Mouse (Mus musculus): ENCODE results near the gene Myo15b. TPM values are rescaled to one million over a fixed set of nuclear protein-coding genes. Genes with fewer than 3 reads are reported as not detected.

Gene Myo15b
- polyA plus RNA-seq, 1 experiment from 2014 or later = 0.31 TPM

GRCm38 (mm10) chr11:115813507-115814296, 44.5 kb upstream of the Myo15b start, which contains the start of gene Caskin2:
Gene Caskin2, minus strand, starts transcription at chr11:115813639.
- peak within 1 kb of the TSS; percentile 89 for H3K9ac ChIP-seq (replicated peaks; ENCODE audit: low read length)
- peak; percentile 88 for ATAC-seq (replicated peaks; ENCODE audit: insufficient number of reproducible peaks, low FRiP score, low TSS enrichment, low read depth)
- no peaks in the 10 kb centered on the region for H3K9me3 ChIP-seq (replicated peaks; ENCODE audit: control insufficient read depth, low read length)
- peak within 1 kb of the TSS; percentile 64 for H3K27ac ChIP-seq (replicated peaks; ENCODE audit: low read depth, low read length)
- WGBS = under 1% methylated on average over 43 of the region's 44 CpGs
- H3K4me3 ChIP-seq (ENCODE audit: low read depth, low read length) = peak within 1 kb of the TSS; percentile 96
- no peaks in the 10 kb centered on the region for H3K27me3 ChIP-seq (ENCODE audit: control insufficient read depth, insufficient read depth, low read length)
- H3K4me1 ChIP-seq (ENCODE audit: control insufficient read depth, insufficient read depth, low read length) = peaks cover 7% of the 10 kb centered on the region
- peak within 1 kb of the TSS; percentile 93 for H3K4me2 ChIP-seq (ENCODE audit: low read depth, low read length)
- DNase-seq (ENCODE audit: low spot score) = peak; percentile 98
- H3K36me3 ChIP-seq (replicated peaks; ENCODE audit: control insufficient read depth, insufficient read depth, low read depth, low read length) = no peaks in the 10 kb centered on the region; the same call in 1 of the 2 replicates

DNA sequence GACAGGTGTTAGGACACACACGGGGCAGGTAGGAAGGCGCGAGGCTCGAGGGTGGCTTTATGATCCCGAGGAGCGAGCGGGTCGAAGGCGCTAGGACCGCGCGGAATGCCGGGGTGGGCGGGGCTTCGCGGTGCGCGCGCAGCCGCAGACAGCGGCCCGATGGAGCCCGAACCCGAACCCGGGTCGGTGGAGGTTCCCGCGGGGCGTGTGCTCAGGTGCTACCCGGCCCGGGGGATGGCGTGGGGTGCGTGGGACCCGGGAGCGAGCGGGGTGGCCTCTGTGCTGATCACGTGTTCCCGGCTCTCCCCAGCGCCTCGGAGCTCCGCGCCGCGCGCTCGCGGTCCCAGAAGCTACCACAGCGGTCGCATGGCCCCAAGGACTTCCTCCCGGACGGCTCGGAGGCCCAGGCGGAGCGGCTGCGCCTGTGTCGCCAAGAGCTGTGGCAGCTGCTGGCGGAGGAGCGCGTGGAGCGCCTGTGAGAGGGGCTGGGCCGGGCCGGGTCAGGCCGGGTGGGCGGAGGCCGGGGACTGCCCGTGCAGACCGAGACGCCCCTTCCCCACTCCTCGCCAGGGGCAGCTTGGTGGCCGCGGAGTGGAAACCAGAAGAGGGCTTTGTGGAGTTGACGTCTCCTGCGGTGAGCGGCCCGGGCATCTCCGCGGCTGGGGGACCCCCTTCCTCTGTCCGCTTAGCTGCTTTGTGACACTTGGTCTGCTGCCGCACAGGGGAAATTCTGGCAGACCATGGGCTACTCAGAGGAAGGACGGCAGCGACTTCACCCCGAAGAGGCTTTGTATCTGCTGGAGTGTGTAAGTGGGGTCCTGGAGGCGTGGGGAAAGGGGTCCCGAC, 43.4 kb upstream of the Myo15b start, which contains the start of gene Tsen54:
Gene Tsen54 (plus strand): TSS at position 120 of the 846 bp plus-strand sequence.
- peak within 1 kb of the TSS; percentile 41 for H3K27ac ChIP-seq (replicated peaks; ENCODE audit: low read depth, low read length)
- H3K27me3 ChIP-seq (ENCODE audit: control insufficient read depth, insufficient read depth, low read length) = no peaks in the 10 kb centered on the region
- peak; percentile 46; the same call in 1 of the 2 replicates for ATAC-seq (replicated peaks; ENCODE audit: insufficient number of reproducible peaks, low FRiP score, low TSS enrichment, low read depth)
- peaks cover 5% of the 10 kb centered on the region; the same call in 1 of the 2 replicates for H3K4me1 ChIP-seq (ENCODE audit: control insufficient read depth, insufficient read depth, low read length)
- H3K9ac ChIP-seq (replicated peaks; ENCODE audit: low read length) = peak within 1 kb of the TSS; percentile 81
- peak within 1 kb of the TSS; percentile 93 for H3K4me2 ChIP-seq (ENCODE audit: low read depth, low read length)
- under 1% methylated on average over 82 of the region's 84 CpGs for WGBS
- peaks cover under 1% of the 10 kb centered on the region; the same call in 1 of the 2 replicates for H3K36me3 ChIP-seq (replicated peaks; ENCODE audit: control insufficient read depth, insufficient read depth, low read depth, low read length)
- no peaks in the 10 kb centered on the region for H3K9me3 ChIP-seq (replicated peaks; ENCODE audit: control insufficient read depth, low read length)
- peak; percentile 82 for DNase-seq (ENCODE audit: low spot score)
- peak within 1 kb of the TSS; percentile 96 for H3K4me3 ChIP-seq (ENCODE audit: low read depth, low read length)

DNA sequence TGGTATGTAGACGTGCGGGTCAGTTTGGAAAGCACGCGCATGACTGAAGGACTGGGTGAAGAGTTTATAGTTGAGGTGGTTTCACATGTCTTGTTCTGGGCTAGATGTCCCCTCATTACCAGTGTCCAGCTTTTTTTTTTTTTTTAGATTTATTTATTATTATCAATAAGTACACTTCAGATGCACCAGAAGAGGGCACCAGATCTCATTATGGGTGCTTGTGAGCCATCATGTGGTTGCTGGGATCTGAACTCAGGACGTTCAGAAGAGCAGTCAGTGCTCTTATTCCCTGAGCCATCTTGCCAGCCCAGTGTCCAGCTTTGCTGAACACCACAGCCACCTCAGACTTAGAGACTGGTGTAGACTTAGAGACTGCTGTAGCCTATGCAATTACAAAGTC, 40.9 kb upstream of the Myo15b start:
- Histone ChIP-seq H3K27ac (replicated peaks; ENCODE audit: low read depth, low read length) (no peak overlapping the region), H3K27me3 (ENCODE audit: control insufficient read depth, insufficient read depth, low read length) (no peaks in the 10 kb centered on the region), H3K36me3 (replicated peaks; ENCODE audit: control insufficient read depth, insufficient read depth, low read depth, low read length) (peaks cover 6% of the 10 kb centered on the region; the same call in 1 of the 2 replicates), H3K9me3 (replicated peaks; ENCODE audit: control insufficient read depth, low read length) (no peaks in the 10 kb centered on the region), H3K4me2 (ENCODE audit: low read depth, low read length) (no peak overlapping the region), H3K4me1 (ENCODE audit: control insufficient read depth, insufficient read depth, low read length) (peaks cover 2% of the 10 kb centered on the region; the same call in 1 of the 2 replicates), H3K4me3 (ENCODE audit: low read depth, low read length) (no peak overlapping the region), H3K9ac (replicated peaks; ENCODE audit: low read length) (no peak overlapping the region)
- WGBS = 90% methylated on average over 5 of the region's 5 CpGs
- DNase-seq (ENCODE audit: low spot score) (no peak), ATAC-seq (replicated peaks; ENCODE audit: insufficient number of reproducible peaks, low FRiP score, low TSS enrichment, low read depth) (no peak)

DNA sequence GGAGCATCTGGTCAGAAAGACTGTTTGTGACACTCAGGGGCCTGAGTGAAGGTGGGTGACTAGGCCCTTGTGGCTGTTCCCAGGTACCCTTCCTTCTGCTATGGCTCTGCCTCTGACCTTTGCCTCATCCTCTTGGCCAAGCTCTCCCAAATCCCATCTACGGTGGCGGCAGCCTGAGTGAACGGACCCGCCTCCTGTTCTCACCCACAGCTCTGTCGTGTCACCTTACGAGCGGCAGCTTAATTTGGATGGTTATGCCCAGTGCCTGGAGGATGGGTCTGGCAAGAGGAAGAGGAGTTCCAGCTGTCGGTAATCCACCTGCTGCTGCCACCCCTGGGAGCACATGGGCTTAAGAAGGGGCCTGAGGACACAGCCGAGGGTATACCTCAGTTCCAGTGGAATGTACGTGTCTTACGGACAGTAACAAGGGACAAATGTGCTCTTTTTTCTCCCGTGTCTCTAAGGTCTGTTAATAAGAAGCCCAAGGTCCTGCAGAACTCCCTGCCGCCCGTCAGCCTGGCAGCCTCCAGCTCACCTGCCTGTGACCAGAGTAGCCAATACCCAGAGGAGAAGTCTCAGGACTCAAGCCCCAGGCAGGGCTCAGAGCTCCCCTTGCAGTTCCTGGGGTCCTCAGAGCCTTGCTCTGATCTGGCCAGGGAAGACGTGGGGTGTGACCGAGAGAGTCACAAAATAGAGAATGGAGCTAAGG, 38.1 kb upstream of the Myo15b start:
- Histone ChIP-seq H3K9me3 (replicated peaks; ENCODE audit: control insufficient read depth, low read length) (no peaks in the 10 kb centered on the region), H3K4me2 (ENCODE audit: low read depth, low read length) (no peak overlapping the region), H3K9ac (replicated peaks; ENCODE audit: low read length) (no peak overlapping the region), H3K27ac (replicated peaks; ENCODE audit: low read depth, low read length) (no peak overlapping the region), H3K4me1 (ENCODE audit: control insufficient read depth, insufficient read depth, low read length) (no peaks in the 10 kb centered on the region), H3K4me3 (ENCODE audit: low read depth, low read length) (no peak overlapping the region), H3K27me3 (ENCODE audit: control insufficient read depth, insufficient read depth, low read length) (peaks cover 10% of the 10 kb centered on the region), H3K36me3 (replicated peaks; ENCODE audit: control insufficient read depth, insufficient read depth, low read depth, low read length) (peaks cover 6% of the 10 kb centered on the region; the same call in 1 of the 2 replicates)
- no peak for ATAC-seq (replicated peaks; ENCODE audit: insufficient number of reproducible peaks, low FRiP score, low TSS enrichment, low read depth)
- no peak for DNase-seq (ENCODE audit: low spot score)
- WGBS = 91% methylated on average over 16 of the region's 16 CpGs

- Histone ChIP-seq H3K27me3 (ENCODE audit: control insufficient read depth, insufficient read depth, low read length) (peaks cover 11% of the 10 kb centered on the region), H3K9ac (replicated peaks; ENCODE audit: low read length) (no peak overlapping the region), H3K4me3 (ENCODE audit: low read depth, low read length) (no peak overlapping the region), H3K4me2 (ENCODE audit: low read depth, low read length) (no peak overlapping the region), H3K27ac (replicated peaks; ENCODE audit: low read depth, low read length) (no peak overlapping the region), H3K36me3 (replicated peaks; ENCODE audit: control insufficient read depth, insufficient read depth, low read depth, low read length) (peaks cover 6% of the 10 kb centered on the region; the same call in 1 of the 2 replicates), H3K4me1 (ENCODE audit: control insufficient read depth, insufficient read depth, low read length) (no peaks in the 10 kb centered on the region), H3K9me3 (replicated peaks; ENCODE audit: control insufficient read depth, low read length) (no peaks in the 10 kb centered on the region)
- DNase-seq (ENCODE audit: low spot score) (no peak), ATAC-seq (replicated peaks; ENCODE audit: insufficient number of reproducible peaks, low FRiP score, low TSS enrichment, low read depth) (no peak)
- WGBS = 89% methylated on average over 4 of the region's 4 CpGs
Measured at GRCm38 (mm10) chr11:115821001-115821400, 37.2 kb upstream of the Myo15b start.

GRCm38 (mm10) chr11:115823774-115824740, 34.1 kb upstream of the Myo15b start, which contains the start of gene Llgl2:
Gene Llgl2, plus strand, starts transcription at chr11:115824049.
- peaks cover 13% of the 10 kb centered on the region for H3K27me3 ChIP-seq (ENCODE audit: control insufficient read depth, insufficient read depth, low read length)
- H3K9ac ChIP-seq (replicated peaks; ENCODE audit: low read length) = peak within 1 kb of the TSS; percentile 61
- peaks cover 6% of the 10 kb centered on the region; the same call in 1 of the 2 replicates for H3K36me3 ChIP-seq (replicated peaks; ENCODE audit: control insufficient read depth, insufficient read depth, low read depth, low read length)
- peak within 1 kb of the TSS; percentile 65 for H3K4me3 ChIP-seq (ENCODE audit: low read depth, low read length)
- no peaks in the 10 kb centered on the region for H3K9me3 ChIP-seq (replicated peaks; ENCODE audit: control insufficient read depth, low read length)
- ATAC-seq (replicated peaks; ENCODE audit: insufficient number of reproducible peaks, low FRiP score, low TSS enrichment, low read depth) = peak; percentile 93
- peak; percentile 92 for DNase-seq (ENCODE audit: low spot score)
- WGBS = under 1% methylated on average over 87 of the region's 87 CpGs
- peak within 1 kb of the TSS; percentile 96 for H3K4me2 ChIP-seq (ENCODE audit: low read depth, low read length)
- H3K27ac ChIP-seq (replicated peaks; ENCODE audit: low read depth, low read length) = no peak within 1 kb of the TSS
- no peaks in the 10 kb centered on the region for H3K4me1 ChIP-seq (ENCODE audit: control insufficient read depth, insufficient read depth, low read length)
